Mouse (Mus musculus): ENCODE results near the gene Gm14434.
"Not testable (repeated sequence)": the region's sequence is repeated elsewhere in the genome, so short reads cannot be mapped to it uniquely, and the experiment has no call there.

The Gm14434 gene

GRCm38 (mm10) chr2:176486683-176487082, at the start of gene Gm14434:
Gm14434 (minus strand) TSS chr2:176486783.
- DNase-seq (ENCODE audit: low read depth, low spot score), result not testable (repeated sequence)

- DNase-seq (ENCODE audit: low read depth, low spot score), result not testable (repeated sequence)
Observed at GRCm38 (mm10) chr2:176520756-176521155, 34.2 kb upstream of the Gm14434 start, which contains the start of gene Zfp967. Zfp967 (plus strand) TSS chr2:176521056.

GRCm38 (mm10) chr2:176423294-176423693, 63.3 kb downstream of the Gm14434 start, which contains the start of gene Gm14435:
Gm14435 (plus strand) TSS chr2:176423594.
- DNase-seq (ENCODE audit: low read depth, low spot score), result not testable (repeated sequence)
